Mouse (Mus musculus) hindbrain, embryonic 16.5 days (tissue): ENCODE results near the gene Rapgef6. TPM values are rescaled to one million over a fixed set of nuclear protein-coding genes. Genes with fewer than 3 reads are reported as not detected.

Source experiments
- ATAC-seq: fragments of 200-750 bp; cut with Nextera tagmentation; 2 replicates; pipeline ENCODE4 v1.8.0; 2017; ENCODE audit warnings: moderate TSS enrichment, moderate library complexity
- H3K27ac ChIP-seq: fragments of 300-500 bp; sonication (generic); 2 replicates; pipeline ENCODE4 v1.5.1; 2014; ENCODE audit warnings: low read depth, mild to moderate bottlenecking, control low read depth, low read length, moderate library complexity
- H3K27me3 ChIP-seq: fragments of 300-500 bp; sonication (generic); replicated peaks from 2 replicates; pipeline ENCODE4 v1.6.1; 2014; ENCODE audit warnings: low read length; ENCODE audit not compliant: control insufficient read depth, insufficient read depth
- H3K36me3 ChIP-seq: fragments of 300-500 bp; sonication (generic); 2 replicates; pipeline ENCODE4 v1.6.1; 2014; ENCODE audit warnings: mild to moderate bottlenecking, low read length, moderate library complexity, mixed read lengths; ENCODE audit not compliant: control insufficient read depth, insufficient read depth
- H3K4me1 ChIP-seq: fragments of 300-500 bp; sonication (generic); 2 replicates; pipeline ENCODE4 v1.6.1; 2014; ENCODE audit warnings: low read depth, low read length; ENCODE audit not compliant: control insufficient read depth, insufficient read depth
- H3K4me2 ChIP-seq: fragments of 300-500 bp; sonication (generic); 2 replicates; pipeline ENCODE4 v1.6.1; 2014; ENCODE audit warnings: mild to moderate bottlenecking, low read length, control low read depth, moderate library complexity
- H3K4me3 ChIP-seq: fragments of 300-500 bp; sonication (generic); 2 replicates; pipeline ENCODE4 v1.5.1; 2014; ENCODE audit warnings: mild to moderate bottlenecking, low read length, control low read depth, moderate library complexity
- H3K9ac ChIP-seq: fragments of 300-500 bp; sonication (generic); 2 replicates; pipeline ENCODE4 v1.6.1; 2014; ENCODE audit warnings: low read depth, mild to moderate bottlenecking, control low read depth, low read length, moderate library complexity
- H3K9me3 ChIP-seq: fragments of 300-500 bp; sonication (generic); 2 replicates; pipeline ENCODE4 v1.6.1; 2014; ENCODE audit warnings: mild to moderate bottlenecking, low read length, moderate library complexity; ENCODE audit not compliant: control insufficient read depth
- WGBS: fragments of 180-500 bp; shearing (Covaris S2); extraction: QIAGEN DNeasy Blood & Tissue Kit; methylation state at CpG from one replicate; pipeline ENCODE4 v1.1.7; 2014; 5-methylcytosine and 5-hydroxymethylcytosine counted together
- polyA plus RNA-seq: library from polyadenylated mRNA; unstranded; fragments of >200 nt; fragmentation: Nextera tagmentation; extraction: Ambion mirVana; gene quantifications from 2 replicates; pipeline ENCODE4 v1.2.1, GENCODE M21; 2015

Gene Rapgef6
- 35.1 and 37.4 TPM in 2 replicates for polyA plus RNA-seq

DNA sequence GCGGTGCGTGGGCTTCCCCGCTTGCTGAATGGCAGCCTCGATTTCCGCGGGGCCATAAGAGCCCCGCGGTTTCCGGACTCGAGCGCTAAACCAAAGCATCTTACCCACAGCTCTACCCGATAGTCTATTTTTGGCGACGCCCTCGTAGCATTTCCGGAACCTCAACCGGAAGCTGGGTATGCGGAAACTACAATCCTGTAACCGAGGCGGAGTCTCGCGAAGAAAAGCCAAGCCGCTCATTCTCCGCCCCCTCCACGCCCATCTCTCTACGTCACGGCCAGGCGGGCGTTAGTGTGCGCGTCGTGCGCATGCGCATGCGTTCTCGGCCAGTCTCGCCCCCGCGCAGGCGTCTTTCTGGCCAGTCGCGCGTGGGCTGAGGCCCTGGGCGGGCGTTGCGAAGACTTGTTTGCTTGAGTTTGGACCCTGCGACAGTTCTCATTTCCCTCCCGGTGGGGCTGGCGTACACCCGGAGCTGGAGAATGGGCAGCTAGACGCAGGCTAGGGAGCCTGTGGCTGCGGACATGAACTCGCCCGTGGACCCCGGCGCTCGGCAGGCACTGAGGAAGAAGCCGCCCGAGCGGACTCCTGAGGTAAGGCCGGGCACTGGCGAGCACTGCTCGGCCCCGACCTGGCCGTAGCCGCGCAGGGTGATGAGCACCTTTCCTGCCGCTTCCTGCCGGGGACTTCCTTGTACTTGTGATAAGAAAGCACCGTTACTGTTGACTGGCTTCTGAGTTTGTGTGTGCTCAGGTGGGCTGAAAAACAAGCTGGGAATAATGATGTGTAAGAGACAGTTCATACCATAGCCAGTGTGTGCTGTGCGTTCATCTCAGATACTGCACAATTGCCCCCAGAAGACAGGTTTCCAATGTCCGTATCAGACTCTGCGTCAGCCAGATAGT lies at the start of gene Rapgef6:
TSS of gene Rapgef6 (plus strand) at position 319 of the 902 bp plus-strand sequence.
- Histone ChIP-seq H3K9me3 (no peaks in the 10 kb centered on the region), H3K4me1 (peaks cover 12% of the 10 kb centered on the region), H3K9ac (peak within 1 kb of the TSS; percentile 85), H3K4me3 (peak within 1 kb of the TSS; percentile 97), H3K36me3 (no peaks in the 10 kb centered on the region), H3K27me3 (no peaks in the 10 kb centered on the region), H3K4me2 (peak within 1 kb of the TSS; percentile 88), H3K27ac (peak within 1 kb of the TSS; percentile 90)
- under 1% methylated on average over 73 of the region's 73 CpGs for WGBS
- ATAC-seq: peak; percentile 98

DNA sequence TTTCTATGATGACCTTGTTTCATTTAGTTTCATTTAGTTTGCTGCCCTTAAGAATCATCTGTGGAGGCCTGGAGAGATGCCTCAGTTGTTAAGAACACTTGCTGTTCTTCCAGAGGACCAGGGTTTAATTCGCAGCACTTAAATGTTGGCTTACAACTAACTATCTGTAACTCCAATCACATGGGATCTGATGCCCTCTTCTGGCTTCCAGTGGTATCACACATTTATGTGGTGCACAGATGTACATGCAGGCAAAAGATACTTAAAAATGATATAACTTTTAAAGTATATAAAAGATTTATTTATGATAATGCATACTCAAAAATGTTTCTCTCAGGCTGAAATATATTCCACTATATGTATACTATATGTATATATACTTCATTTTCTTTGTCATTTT lies 44.2 kb upstream of the Rapgef6 start:
- H3K4me2 ChIP-seq: no peak overlapping the region
- H3K27me3 ChIP-seq: no peaks in the 10 kb centered on the region
- H3K4me3 ChIP-seq: no peak overlapping the region
- WGBS: 83% methylated on average over 1 of the region's 1 CpGs
- H3K36me3 ChIP-seq: peaks cover 10% of the 10 kb centered on the region
- H3K4me1 ChIP-seq: no peaks in the 10 kb centered on the region
- ATAC-seq: no peak
- no peaks in the 10 kb centered on the region for H3K9me3 ChIP-seq
- no peak overlapping the region for H3K9ac ChIP-seq
- no peak overlapping the region for H3K27ac ChIP-seq

GRCm38 (mm10) chr11:54486041-54486440 lies 36.6 kb upstream of the Rapgef6 start:
- 93% methylated on average over 3 of the region's 3 CpGs for WGBS
- no peak overlapping the region for H3K4me2 ChIP-seq
- H3K4me3 ChIP-seq: no peak overlapping the region
- peaks cover 5% of the 10 kb centered on the region for H3K36me3 ChIP-seq
- no peak overlapping the region for H3K9ac ChIP-seq
- H3K9me3 ChIP-seq: no peaks in the 10 kb centered on the region
- no peak overlapping the region for H3K27ac ChIP-seq
- no peaks in the 10 kb centered on the region for H3K27me3 ChIP-seq
- ATAC-seq: no peak
- H3K4me1 ChIP-seq: no peaks in the 10 kb centered on the region

DNA sequence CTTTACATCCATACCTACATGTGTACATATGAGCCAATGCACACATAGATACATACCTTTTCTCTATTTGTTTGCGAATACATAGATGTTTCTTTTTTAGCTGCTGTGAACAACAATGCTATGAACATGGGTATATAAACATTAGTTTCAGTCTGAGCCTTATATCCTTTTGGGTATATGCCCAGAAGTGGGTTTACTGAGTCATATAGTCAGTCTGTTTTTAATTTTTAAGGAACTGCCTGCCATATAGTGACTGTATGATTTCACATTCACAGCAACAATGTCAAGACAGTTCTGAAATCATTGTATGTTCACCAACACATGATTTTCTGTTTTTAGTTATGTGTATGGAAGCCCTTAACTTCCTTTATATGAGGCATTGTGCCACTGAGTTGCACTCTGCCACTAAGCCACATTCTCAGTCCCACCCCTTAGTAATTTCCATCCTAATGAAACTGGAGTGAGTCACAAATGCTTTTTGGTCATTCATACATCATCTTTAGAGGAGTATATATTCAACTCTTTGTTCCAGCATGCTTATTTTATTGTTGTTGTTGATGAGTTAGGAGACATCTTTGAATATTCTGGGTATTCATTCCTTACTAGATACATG lies 30.6 kb upstream of the Rapgef6 start:
- Histone ChIP-seq H3K4me2 (no peak overlapping the region), H3K4me3 (no peak overlapping the region), H3K36me3 (peaks cover 2% of the 10 kb centered on the region), H3K9me3 (no peaks in the 10 kb centered on the region), H3K27ac (no peak overlapping the region), H3K9ac (no peak overlapping the region), H3K27me3 (no peaks in the 10 kb centered on the region), H3K4me1 (no peaks in the 10 kb centered on the region)
- WGBS: 100% methylated on average over 1 of the region's 1 CpGs
- no peak for ATAC-seq

- no peak overlapping the region for H3K4me2 ChIP-seq
- H3K9ac ChIP-seq: no peak overlapping the region
- peaks cover under 1% of the 10 kb centered on the region for H3K36me3 ChIP-seq
- H3K9me3 ChIP-seq: no peaks in the 10 kb centered on the region
- WGBS: 89% methylated on average over 4 of the region's 4 CpGs
- H3K4me3 ChIP-seq: no peak overlapping the region
- H3K27me3 ChIP-seq: no peaks in the 10 kb centered on the region
- no peak overlapping the region for H3K27ac ChIP-seq
- ATAC-seq: no peak
- H3K4me1 ChIP-seq: no peaks in the 10 kb centered on the region
These were observed 30.1 kb upstream of the Rapgef6 start for GRCm38 (mm10) chr11:54492559-54492958.

- no peak overlapping the region for H3K4me3 ChIP-seq
- H3K36me3 ChIP-seq: peaks cover 16% of the 10 kb centered on the region
- ATAC-seq: no peak
- no peaks in the 10 kb centered on the region for H3K9me3 ChIP-seq
- H3K27ac ChIP-seq: no peak overlapping the region
- H3K4me1 ChIP-seq: no peaks in the 10 kb centered on the region
- WGBS: 94% methylated on average over 5 of the region's 5 CpGs
- no peak overlapping the region for H3K9ac ChIP-seq
- no peak overlapping the region for H3K4me2 ChIP-seq
- no peaks in the 10 kb centered on the region for H3K27me3 ChIP-seq
These were observed 22.8 kb upstream of the Rapgef6 start for GRCm38 (mm10) chr11:54499838-54500237.

DNA sequence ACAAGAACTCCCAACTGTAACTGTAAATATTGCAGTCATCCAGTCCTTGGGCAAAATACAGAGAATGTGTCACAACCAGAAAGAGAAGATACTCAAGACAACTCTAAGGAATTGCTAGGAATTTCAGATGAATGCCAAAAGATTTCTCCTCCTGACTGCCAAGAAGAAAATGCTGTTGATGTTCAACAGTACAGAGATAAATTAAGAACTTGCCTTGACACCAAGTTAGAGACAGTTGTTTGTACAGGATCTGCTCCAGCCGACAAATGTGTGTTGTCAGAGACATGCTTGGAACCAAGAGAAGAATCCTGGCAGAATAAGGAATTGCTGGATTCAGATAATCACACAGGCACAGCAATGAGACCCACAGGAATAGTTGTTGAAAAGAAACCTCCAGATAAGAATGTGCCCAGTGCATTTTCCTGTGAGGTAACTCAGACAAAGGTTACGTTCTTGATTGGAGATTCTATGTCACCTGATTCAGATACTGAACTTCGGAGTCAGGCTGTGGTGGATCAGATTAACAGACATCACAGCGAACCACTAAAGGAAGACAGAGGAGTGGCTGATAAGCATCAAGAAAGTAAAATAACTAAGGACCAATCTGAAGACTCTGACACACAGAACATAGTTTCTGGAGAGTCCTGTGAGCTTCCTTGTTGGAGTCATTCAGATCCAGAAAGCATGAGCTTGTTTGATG lies 20.0 kb upstream of the Rapgef6 start:
- Histone ChIP-seq H3K4me2 (no peak overlapping the region), H3K27ac (no peak overlapping the region), H3K36me3 (peaks cover 20% of the 10 kb centered on the region), H3K9me3 (no peaks in the 10 kb centered on the region), H3K9ac (no peak overlapping the region), H3K4me3 (no peak overlapping the region), H3K4me1 (no peaks in the 10 kb centered on the region), H3K27me3 (no peaks in the 10 kb centered on the region)
- 95% methylated on average over 4 of the region's 4 CpGs for WGBS
- no peak for ATAC-seq

- H3K27me3 ChIP-seq: no peaks in the 10 kb centered on the region
- peaks cover 7% of the 10 kb centered on the region; the same call in 1 of the 2 replicates for H3K36me3 ChIP-seq
- no peak for ATAC-seq
- H3K9me3 ChIP-seq: no peaks in the 10 kb centered on the region
- no peak overlapping the region for H3K9ac ChIP-seq
- H3K27ac ChIP-seq: no peak overlapping the region
- no peaks in the 10 kb centered on the region for H3K4me1 ChIP-seq
- H3K4me3 ChIP-seq: no peak overlapping the region
- no peak overlapping the region for H3K4me2 ChIP-seq
These were observed 9.1 kb upstream of the Rapgef6 start for GRCm38 (mm10) chr11:54513584-54513983.
